Mouse (Mus musculus) frontal cortex, postnatal 25 days (tissue): ENCODE data around the gene Atrnl1.
A peak's percentile ranks its signal among the peaks of the same experiment; 100 is the strongest.

ENCODE experiments used
- DNase-seq, 2 experiments: peaks; one replicate each; pipeline ENCODE4 v3.0.0; 2022; ENCODE audit warnings: low spot score in 2 of 2

Gene Atrnl1

DNA sequence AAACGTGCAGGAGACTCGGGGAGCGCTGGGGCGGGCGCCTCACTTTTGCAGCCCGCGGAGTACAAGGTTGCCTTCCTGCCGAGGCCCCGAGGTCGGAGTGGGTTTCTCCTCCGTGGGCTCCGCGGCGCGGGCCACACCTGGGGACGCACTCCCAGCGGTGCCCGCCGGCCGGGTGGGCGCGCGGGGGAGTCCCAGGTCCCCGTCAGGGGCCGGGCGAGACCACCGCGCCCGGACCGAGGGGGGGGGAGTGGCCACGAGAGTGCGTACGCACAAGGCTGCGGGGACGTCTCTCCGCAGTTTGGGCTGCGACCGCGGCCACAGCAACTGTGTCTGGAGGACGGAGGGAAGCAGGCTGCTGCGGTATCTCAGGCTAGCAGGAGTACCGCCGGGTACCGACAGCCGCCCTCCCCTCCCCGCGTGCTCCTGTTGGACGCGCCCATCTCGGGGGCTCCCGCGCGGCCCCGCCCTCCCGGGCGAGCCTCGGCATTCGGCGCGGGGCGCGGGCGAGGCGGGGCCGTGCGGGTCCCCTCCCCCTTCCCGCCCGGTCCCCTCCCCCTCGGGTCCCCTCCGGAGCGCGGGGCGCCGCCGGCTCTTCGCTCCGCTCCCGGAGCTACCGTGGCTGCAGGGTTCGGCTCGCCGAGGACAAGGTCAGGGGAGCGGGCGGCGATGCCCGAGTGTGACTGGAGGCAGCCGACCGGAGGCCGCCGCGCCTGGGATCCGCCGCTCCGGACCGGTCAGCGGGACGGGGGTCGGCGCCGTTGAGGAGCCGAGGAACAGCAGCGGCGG lies at the start of gene Atrnl1:
Atrnl1 (plus strand) TSS at position 559 of the 786 bp plus-strand sequence.
- DNase-seq = peak; percentile 70 to 74

- no peak for DNase-seq
Observed at GRCm38 (mm10) chr19:57561486-57561885, 49.3 kb upstream of the Atrnl1 start.

- DNase-seq = no peak
Observed at GRCm38 (mm10) chr19:57569040-57569439, 41.8 kb upstream of the Atrnl1 start.

- no peak for DNase-seq
Observed at GRCm38 (mm10) chr19:57572360-57573237, 38.2 kb upstream of the Atrnl1 start.

DNA sequence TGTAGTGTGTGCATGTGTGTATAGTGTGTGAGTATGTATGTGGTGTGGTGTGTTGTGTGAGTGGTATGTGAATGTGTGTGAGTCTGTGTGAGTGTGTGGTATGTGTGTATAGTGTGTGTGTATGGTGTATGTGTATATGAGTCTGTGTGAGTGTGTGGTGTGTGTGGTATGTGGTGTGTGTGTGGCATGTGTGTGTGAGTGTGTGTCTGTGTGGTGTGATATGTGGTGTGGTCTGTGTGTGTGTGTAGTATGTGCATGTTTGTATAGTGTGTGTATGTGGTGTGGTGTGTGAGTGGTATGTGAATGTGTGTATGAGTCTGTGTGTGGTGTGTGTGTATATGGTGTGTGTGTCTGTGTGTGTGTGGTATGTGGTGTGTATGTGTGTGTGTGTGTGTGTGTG lies 37.4 kb upstream of the Atrnl1 start:
- no peak for DNase-seq

GRCm38 (mm10) chr19:57575027-57575426 lies 35.8 kb upstream of the Atrnl1 start:
- DNase-seq = no peak

GRCm38 (mm10) chr19:57576836-57577235 lies 34.0 kb upstream of the Atrnl1 start:
- no peak for DNase-seq

DNA sequence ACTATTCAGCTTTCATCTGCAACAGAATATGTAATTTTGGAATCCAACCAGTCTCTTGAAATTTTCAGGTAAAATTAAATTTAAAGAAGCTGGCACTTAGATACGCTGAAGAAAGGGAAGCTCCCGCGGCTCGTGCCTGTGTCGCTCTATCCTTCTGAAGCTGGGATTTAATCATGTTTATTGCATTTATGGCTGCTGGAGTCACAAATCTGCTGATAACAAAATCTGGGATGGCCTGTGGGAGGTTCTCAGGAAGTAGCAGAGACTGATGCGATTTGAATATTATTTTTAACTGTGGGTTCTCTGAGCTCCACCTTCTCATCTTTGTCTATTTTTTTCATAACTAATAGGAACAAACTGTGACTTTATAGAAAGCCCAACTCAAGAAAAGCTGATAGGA lies 33.6 kb upstream of the Atrnl1 start:
- DNase-seq = no peak

- no peak for DNase-seq
Observed at GRCm38 (mm10) chr19:57580962-57581361, 29.9 kb upstream of the Atrnl1 start.

GRCm38 (mm10) chr19:57585231-57585792 lies 25.5 kb upstream of the Atrnl1 start:
- DNase-seq = no peak

- no peak for DNase-seq
Observed at GRCm38 (mm10) chr19:57586172-57586571, 24.7 kb upstream of the Atrnl1 start.

- no peak for DNase-seq
Observed at GRCm38 (mm10) chr19:57589516-57589915, 21.3 kb upstream of the Atrnl1 start.

DNA sequence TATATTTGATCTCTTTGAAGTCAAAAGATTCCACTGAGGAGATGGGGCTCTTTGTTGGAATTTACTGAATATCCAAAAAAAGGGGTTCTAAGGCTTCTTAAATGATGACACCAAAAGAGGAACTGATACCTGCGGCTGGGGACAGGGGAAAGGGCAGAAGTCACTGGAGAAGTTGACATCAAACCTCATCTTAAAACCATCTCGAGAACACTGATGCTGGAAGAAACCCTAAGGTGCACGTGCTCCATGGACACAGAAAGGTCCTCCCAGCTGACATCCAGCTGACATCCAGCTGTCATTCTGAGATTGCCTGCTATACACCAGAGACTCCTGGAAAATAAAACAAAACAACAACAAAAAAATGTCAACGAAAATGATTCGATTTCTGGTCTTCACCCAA lies 19.9 kb upstream of the Atrnl1 start:
- DNase-seq = no peak

DNA sequence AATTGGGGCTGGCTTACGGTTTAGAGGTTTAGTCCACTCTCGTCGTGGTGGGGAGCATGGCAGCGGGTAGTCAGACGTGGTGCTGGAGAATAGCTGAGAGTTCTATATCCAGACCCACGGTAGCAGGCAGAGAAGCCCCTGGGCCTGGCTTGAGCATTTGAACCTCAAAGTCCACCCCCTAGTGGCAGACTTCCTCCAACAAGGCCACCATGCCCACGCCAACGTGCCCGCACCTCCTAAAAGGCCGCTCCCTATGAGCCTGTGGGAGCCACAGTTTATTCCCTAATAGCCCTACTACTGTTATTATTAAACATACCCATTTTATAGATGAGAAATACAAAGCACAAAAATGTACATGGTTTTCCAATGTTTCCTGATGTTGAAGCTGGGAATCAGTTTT lies 19.2 kb upstream of the Atrnl1 start:
- no peak for DNase-seq

GRCm38 (mm10) chr19:57592355-57592754 lies 18.5 kb upstream of the Atrnl1 start:
- no peak for DNase-seq

- no peak for DNase-seq
Observed at GRCm38 (mm10) chr19:57599126-57599525, 11.7 kb upstream of the Atrnl1 start.

GRCm38 (mm10) chr19:57600233-57600929 lies 10.5 kb upstream of the Atrnl1 start:
- DNase-seq = no peak

DNA sequence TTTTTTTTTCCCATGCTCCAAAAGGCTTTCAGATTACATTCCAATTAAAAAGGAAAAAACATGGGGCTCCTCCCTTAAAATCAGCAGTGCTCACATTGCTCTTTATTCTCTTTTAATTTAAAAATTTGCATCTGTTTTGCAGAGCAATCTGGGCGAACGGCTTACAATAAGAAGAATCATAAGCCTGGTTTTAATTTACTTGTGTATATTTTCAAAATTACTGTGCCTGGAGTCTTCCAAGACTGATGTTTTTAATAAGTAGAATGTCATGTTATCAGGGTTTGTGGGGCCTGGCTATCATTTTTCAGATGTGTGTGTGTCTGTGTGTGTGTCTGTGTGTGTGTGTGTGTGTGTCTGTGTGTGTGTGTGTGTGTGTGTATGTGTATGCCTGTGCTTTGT lies 9.9 kb upstream of the Atrnl1 start:
- no peak for DNase-seq

DNA sequence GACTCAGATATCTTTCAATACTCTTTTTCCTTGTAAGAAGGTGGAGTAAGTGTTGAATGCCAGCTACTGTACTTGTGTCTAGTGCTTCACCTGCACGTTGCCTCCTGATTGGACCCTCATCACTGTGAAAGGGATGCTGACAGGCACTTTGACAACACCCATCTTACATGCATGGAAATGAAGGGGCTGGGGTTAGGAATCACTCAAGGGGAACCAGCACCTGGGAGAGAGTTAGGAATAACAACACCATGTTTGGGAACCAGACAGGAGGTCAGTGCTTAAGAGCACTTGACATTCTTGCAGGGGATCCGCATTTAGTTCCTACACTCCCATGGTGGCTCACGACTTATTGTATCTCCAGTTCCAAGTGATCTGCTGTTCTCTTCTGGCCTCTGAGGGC lies 7.2 kb upstream of the Atrnl1 start:
- no peak for DNase-seq

DNA sequence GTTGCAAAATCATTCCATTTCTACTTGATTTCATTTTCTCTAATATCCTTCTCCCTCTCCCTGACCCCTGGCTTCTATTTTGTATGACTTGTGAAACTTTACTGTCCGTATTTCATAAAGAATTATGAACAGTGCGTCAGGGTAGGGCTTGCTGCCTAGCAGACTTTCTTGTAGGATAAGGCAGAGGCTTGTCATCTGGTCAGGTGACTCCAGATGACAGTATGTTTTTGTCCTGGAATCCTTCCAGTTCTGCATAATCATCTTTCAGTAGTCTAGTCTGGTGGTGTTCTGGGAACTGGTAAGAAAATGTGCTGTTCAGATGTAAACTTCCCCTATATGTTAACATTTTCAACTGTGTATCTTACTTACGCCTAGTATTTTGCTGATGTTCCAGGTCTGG lies 4.9 kb upstream of the Atrnl1 start:
- DNase-seq = no peak

DNA sequence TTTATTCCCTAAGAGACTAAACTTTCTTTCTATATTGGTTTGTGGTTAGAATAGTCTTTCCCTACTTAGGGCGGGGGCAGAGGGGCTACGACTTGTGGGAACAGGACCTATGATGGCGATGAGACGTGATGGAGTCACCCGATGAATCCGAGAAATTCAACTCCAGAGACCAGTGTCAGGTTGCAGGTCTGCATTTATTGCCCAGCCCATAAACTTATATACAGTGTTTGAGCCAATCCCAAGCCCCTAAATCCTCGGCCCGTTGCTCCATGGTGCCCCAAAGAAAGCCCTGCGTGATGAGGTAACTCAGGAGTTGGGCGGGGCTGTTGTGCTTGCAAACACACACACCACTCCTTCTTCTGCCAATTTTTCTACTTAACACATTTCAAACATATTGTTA lies 4.5 kb upstream of the Atrnl1 start:
- no peak for DNase-seq
